Mouse (Mus musculus) hindlimb bud, embryonic 11.5 days (tissue): ENCODE measurements at regions not wholly inside any gene's neighbourhood (a gene's known extent, or its start where the extent isn't known, plus 50 kb on each side); places are given as distances from the start of the nearest gene placed in this dataset.

Experiments
- DNase-seq: peaks from one replicate; pipeline ENCODE4 v3.0.0-alpha.2; 2012; ENCODE audit warnings: low read depth, low spot score; ENCODE audit errors: extremely low spot score

GRCm38 (mm10) chr2:143133931-143134330 is 55.7 kb downstream of the Otor start:
- no peak for DNase-seq

GRCm38 (mm10) chr2:143149189-143149588 is 70.9 kb downstream of the Otor start:
- no peak for DNase-seq

GRCm38 (mm10) chr2:143164081-143164984 is 86.1 kb downstream of the Otor start:
- DNase-seq, result no peak

DNA sequence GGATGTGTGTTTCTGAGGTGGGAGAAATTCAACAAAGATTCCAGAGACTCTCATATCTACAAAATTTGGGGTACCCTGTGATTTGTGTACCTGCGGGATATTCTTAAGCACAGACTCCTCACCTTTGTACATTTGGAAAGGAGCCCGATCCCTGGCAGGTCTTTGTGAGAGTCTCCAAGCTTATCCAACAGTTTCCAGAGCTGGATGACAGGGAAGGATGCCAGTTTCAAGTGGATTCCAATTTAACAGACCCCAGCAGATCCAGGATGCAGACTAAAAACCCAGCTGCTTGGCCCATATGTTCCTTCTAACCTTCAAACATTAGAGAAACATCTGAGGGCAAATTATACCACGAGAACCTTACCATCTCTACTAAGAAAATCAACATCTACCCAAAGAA is 88.5 kb downstream of the Otor start:
- DNase-seq, result no peak

DNA sequence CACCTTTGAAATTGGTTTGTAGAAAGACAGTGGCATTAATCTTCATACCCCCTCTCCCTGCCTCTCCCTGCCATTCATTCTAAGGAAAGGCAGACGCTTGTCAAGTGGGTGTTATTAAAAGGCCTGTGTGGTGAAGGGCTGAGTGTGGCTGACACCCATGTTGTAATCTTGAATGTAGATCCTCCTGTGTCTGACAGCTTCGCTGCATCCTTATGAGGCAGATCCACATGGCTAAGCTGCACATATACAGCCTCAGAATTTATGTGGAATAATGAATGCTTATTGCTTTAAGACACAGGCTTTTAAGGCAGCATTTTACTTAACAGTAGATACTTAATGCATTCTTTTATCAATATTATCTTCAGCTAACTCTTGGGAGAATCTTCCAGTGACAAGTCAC is 92.4 kb downstream of the Otor start:
- no peak for DNase-seq

DNA sequence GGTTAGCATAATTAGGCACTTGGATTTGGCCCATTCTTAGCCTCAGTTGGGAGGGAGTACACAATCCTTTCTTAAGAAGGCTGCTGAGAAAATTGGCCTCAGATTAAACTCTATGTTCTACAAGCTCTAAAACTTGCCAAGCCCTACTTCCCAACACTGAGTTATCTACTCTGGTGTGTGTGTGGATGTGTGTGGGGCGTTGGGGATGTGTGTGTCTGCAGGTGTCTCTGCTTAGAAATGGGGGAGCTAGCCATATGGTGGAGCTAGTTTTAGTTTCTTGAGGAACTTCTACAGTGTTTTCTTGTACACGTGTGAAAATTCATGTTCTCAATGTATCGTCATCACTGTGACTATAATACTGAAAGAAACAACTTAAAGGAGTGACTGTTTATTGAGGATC is 106.3 kb downstream of the Otor start:
- DNase-seq, result no peak

- no peak for DNase-seq
These were observed 114.2 kb downstream of the Otor start for GRCm38 (mm10) chr2:143192256-143193164.

GRCm38 (mm10) chr2:143193165-143193551 is 114.9 kb downstream of the Otor start:
- DNase-seq, result no peak

GRCm38 (mm10) chr2:143199583-143200249 is 121.4 kb downstream of the Otor start:
- no peak for DNase-seq

GRCm38 (mm10) chr2:143206053-143206452 is 127.8 kb downstream of the Otor start:
- no peak for DNase-seq

GRCm38 (mm10) chr2:143207191-143207590 is 128.9 kb downstream of the Otor start:
- DNase-seq, result peak; percentile 69

DNA sequence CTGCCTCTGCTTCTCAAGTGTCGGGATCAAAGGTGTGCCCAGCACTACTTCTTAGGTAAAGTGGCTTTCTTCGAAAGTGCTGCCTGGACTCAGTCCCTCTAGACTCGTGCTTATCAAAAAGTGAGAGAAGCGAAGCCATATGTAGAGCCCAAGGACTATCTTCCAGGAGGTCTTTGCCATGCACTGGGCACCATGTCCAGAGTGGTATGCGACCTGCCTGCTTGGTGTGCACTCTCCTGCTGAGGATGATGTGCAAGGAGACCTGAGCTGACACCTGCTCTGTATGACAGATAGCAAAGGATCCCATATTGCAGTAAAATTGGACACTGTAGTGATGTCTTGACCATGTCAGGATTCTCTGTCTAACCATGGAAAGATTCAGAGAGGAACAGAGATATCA is 139.0 kb downstream of the Otor start:
- DNase-seq, result no peak

DNA sequence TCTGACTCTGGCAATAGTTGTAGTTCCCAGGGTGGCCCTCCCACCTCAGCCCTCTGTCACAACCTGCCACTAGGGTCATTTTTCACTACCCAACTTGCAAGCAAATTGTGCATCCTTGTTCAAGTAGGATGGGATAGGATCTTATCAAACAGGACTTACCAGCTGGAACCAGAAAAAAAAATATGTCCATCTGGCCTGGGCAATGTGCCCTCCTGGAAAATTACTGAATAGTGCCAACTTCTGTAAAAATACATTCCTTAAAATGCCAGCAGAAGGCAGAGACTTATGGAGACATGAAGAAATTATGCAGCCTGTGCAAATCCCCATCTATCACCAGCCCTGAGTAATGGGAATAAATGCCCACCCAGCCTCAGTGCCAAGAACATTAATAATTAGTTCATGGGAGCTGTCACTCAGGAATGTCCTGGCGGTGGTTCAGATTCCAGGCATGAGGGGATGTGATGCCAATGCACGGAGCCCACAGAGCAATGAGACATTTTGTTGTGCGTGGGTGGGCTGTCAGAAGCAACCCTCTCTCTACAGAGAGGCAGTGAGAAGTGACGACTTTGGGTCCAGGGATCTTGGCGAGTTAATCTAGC is 139.6 kb downstream of the Otor start:
- no peak for DNase-seq

GRCm38 (mm10) chr2:143222326-143222725 is 144.1 kb downstream of the Otor start:
- DNase-seq, result no peak

DNA sequence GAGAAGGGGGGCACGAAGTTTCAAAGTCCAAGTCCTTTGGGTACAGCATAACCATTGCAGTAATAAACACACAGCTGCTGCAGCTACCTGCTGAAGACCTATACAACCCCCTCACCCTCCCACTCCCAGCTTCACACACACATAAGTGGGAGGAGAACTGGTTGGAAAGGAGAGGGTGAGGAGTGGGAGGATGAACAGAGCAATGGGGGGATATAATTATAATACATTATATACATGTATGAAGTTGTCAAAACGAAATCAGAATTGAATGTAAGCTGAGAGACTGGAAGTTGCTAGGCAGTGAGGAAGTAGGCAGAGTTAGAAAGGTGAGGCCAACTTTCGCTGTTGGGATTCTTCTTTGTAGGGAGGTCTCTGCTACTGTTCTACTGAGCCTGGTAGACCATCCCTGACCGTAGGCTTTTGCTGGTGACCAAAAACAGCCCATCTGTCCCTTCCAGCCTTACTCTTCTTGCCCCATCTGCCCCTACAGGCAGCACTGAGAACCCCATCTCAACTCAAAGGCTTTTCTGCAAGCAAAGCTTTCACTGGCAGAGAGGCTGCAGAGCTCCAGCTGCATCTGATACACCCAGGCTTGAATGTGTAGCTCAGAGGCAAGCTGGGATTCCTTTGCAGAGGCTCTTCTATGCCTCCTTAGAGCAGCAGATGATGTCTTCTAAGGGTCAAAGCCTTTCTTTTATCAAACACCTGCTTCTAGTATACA is 146.3 kb downstream of the Otor start:
- DNase-seq, result no peak

DNA sequence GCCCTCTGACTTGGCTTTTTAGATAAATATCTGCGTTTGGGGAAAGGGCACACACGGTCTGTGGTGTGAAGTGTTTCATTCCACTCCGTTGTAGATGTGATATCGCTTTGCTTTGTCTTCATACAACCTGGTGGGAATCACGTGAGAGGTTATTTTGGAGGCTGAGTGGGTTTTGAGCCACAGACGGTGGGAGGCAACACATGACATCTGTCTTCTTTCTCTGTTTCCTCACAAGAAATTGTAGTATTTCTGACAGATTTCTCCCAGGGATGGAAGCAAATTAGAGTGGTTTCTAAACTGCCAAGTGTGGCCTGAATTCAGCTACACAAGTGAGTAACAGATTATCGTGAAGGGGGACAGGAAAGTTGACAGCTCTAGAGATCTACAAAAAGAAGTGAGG is 155.5 kb downstream of the Otor start:
- no peak for DNase-seq

GRCm38 (mm10) chr2:143240274-143240673 is 162.0 kb downstream of the Otor start:
- no peak for DNase-seq

GRCm38 (mm10) chr2:143243741-143244140 is 165.5 kb downstream of the Otor start:
- no peak for DNase-seq

GRCm38 (mm10) chr2:143246131-143246665 is 167.9 kb downstream of the Otor start:
- DNase-seq, result no peak

- DNase-seq, result no peak
These were observed 190.8 kb downstream of the Otor start for GRCm38 (mm10) chr2:143269026-143269425.
